Mouse (Mus musculus): ENCODE data around the gene Tns1. TPM values are rescaled to one million over a fixed set of nuclear protein-coding genes. Genes with fewer than 3 reads are reported as not detected.

The Tns1 gene
- total and polyA plus RNA-seq, 3 experiments, result 0.40 to 3.6 (median 0.89) TPM

GRCm38 (mm10) chr1:74099001-74099435, 25.2 kb downstream of the Tns1 start:
- in situ Hi-C loops (cut with MboI; ENCODE audit: low pct_ligation_motif_present, low pct_unique_long_range_greater_than_20kb, low sequenced_read_pairs) (no loop called here), dilution Hi-C loops (cut with MboI; ENCODE audit: extremely low pct_ligation_motif_present, extremely low pct_unique_long_range_greater_than_20kb, low sequenced_read_pairs) (no loop called here)
- Histone ChIP-seq H3K9ac (ENCODE audit: insufficient read depth, low read depth) (no peak overlapping the region), H3K36me3 (replicated peaks in 1 of 2; ENCODE audit: control insufficient read depth in 1 of 2, insufficient read depth in 1 of 2, low read length in 1 of 2) (no peaks in the 10 kb centered on the region), H3K79me2 (replicated peaks; ENCODE audit: control insufficient read depth, extremely low read depth, insufficient read depth, poor library complexity, severe bottlenecking) (no peaks in the 10 kb centered on the region), H3K27me3 (replicated peaks) (peaks cover 88% of the 10 kb centered on the region), H3K4me3 (replicated peaks in 1 of 3; ENCODE audit: low read depth in 2 of 3, low read length in 2 of 3, poor library complexity in 1 of 3) (no peak overlapping the region), H3K9me3 (replicated peaks; ENCODE audit: low read length) (no peaks in the 10 kb centered on the region), H3K4me2 (ENCODE audit: insufficient read depth, low read depth, poor library complexity, severe bottlenecking) (no peak overlapping the region), H3K4me1 (ENCODE audit: control insufficient read depth in 1 of 2, insufficient read depth in 2 of 2) (peaks cover 2 to 20% of the 10 kb centered on the region in 2 experiments; a peak in 2 of 4 replicates), H3K27ac (ENCODE audit: insufficient read depth, low read depth) (no peak overlapping the region)
- DNase-seq (ENCODE audit: extremely low read depth), result no peak
- TF ChIP-seq HCFC1 (IDR thresholded peaks at IDR 0.05; ENCODE audit: low read depth, low read length) (no peak), ZKSCAN1 (IDR thresholded peaks at IDR 0.05; ENCODE audit: borderline replicate concordance, low read depth, low read length) (no peak), ELF1 (IDR thresholded peaks at IDR 0.05; ENCODE audit: low read depth, low read length) (no peak), POLR2A (IDR thresholded peaks at IDR 0.05; ENCODE audit: low read depth, low read length) (no peak), MXI1 (IDR thresholded peaks at IDR 0.05; ENCODE audit: low read depth, low read length) (no peak), PAX5 (IDR thresholded peaks at IDR 0.05; ENCODE audit: low read length) (no peak), ETS1 (conservative IDR thresholded peaks at IDR 0.05; ENCODE audit: low read depth, low read length) (no peak), BHLHE40 (IDR thresholded peaks at IDR 0.05; ENCODE audit: low read depth, low read length) (no peak), GABPA (IDR thresholded peaks at IDR 0.05; ENCODE audit: insufficient replicate concordance, low read depth, low read length) (no peak), CHD2 (IDR thresholded peaks at IDR 0.05; ENCODE audit: low read length) (no peak), RAD21 (IDR thresholded peaks at IDR 0.05; ENCODE audit: low read depth, low read length) (no peak), MEF2A (IDR thresholded peaks at IDR 0.05; ENCODE audit: borderline replicate concordance, low read depth, low read length) (no peak), CHD1 (IDR thresholded peaks at IDR 0.05; ENCODE audit: low read depth, low read length) (no peak), USF2 (conservative IDR thresholded peaks at IDR 0.05; ENCODE audit: low read depth, low read length) (no peak), MYC (IDR thresholded peaks at IDR 0.05; ENCODE audit: low read depth, low read length) (no peak), RCOR1 (conservative IDR thresholded peaks at IDR 0.05; ENCODE audit: low read depth, low read length) (no peak), CTCF (conservative IDR thresholded peaks at IDR 0.05 in 1 of 2, IDR thresholded peaks at IDR 0.05 in 1 of 2; ENCODE audit: low read depth in 2 of 2, low read length in 2 of 2) (no peak)

GRCm38 (mm10) chr1:74098004-74099000, 25.9 kb downstream of the Tns1 start:
- Histone ChIP-seq H3K9ac (ENCODE audit: insufficient read depth, low read depth) (no peak overlapping the region), H3K27ac (ENCODE audit: insufficient read depth, low read depth) (no peak overlapping the region), H3K36me3 (replicated peaks in 1 of 2; ENCODE audit: control insufficient read depth in 1 of 2, insufficient read depth in 1 of 2, low read length in 1 of 2) (no peaks in the 10 kb centered on the region), H3K27me3 (replicated peaks) (peaks cover 85% of the 10 kb centered on the region), H3K4me2 (ENCODE audit: insufficient read depth, low read depth, poor library complexity, severe bottlenecking) (no peak overlapping the region), H3K79me2 (replicated peaks; ENCODE audit: control insufficient read depth, extremely low read depth, insufficient read depth, poor library complexity, severe bottlenecking) (no peaks in the 10 kb centered on the region), H3K4me1 (ENCODE audit: control insufficient read depth in 1 of 2, insufficient read depth in 2 of 2) (peaks cover 2 to 21% of the 10 kb centered on the region in 2 experiments; a peak in 2 of 4 replicates), H3K4me3 (replicated peaks in 1 of 3; ENCODE audit: low read depth in 2 of 3, low read length in 2 of 3, poor library complexity in 1 of 3) (no peak overlapping the region), H3K9me3 (replicated peaks; ENCODE audit: low read length) (no peaks in the 10 kb centered on the region)
- dilution Hi-C loops (cut with MboI; ENCODE audit: extremely low pct_ligation_motif_present, extremely low pct_unique_long_range_greater_than_20kb, low sequenced_read_pairs), result no loop called here
- TF ChIP-seq UBTF (IDR thresholded peaks at IDR 0.05; ENCODE audit: low read depth, low read length) (no peak), ELF1 (IDR thresholded peaks at IDR 0.05; ENCODE audit: low read depth, low read length) (no peak), ZKSCAN1 (IDR thresholded peaks at IDR 0.05; ENCODE audit: borderline replicate concordance, low read depth, low read length) (no peak), TCF12 (IDR thresholded peaks at IDR 0.05; ENCODE audit: low read depth, low read length) (no peak), CTCF (conservative IDR thresholded peaks at IDR 0.05 in 1 of 2, IDR thresholded peaks at IDR 0.05 in 1 of 2; ENCODE audit: low read depth in 2 of 2, low read length in 2 of 2) (no peak), ETS1 (conservative IDR thresholded peaks at IDR 0.05; ENCODE audit: low read depth, low read length) (no peak), MAZ (IDR thresholded peaks at IDR 0.05; ENCODE audit: low read depth, low read length) (no peak), POLR2AphosphoS2 (IDR thresholded peaks at IDR 0.05; ENCODE audit: low read depth, low read length) (no peak), HCFC1 (IDR thresholded peaks at IDR 0.05; ENCODE audit: low read depth, low read length) (no peak), POLR2A (IDR thresholded peaks at IDR 0.05; ENCODE audit: low read depth, low read length) (no peak), TBP (conservative IDR thresholded peaks at IDR 0.05; ENCODE audit: low read depth, low read length) (no peak), MYC (IDR thresholded peaks at IDR 0.05; ENCODE audit: low read depth, low read length) (no peak), IRF4 (IDR thresholded peaks at IDR 0.05; ENCODE audit: low read depth, low read length) (no peak), MAX (IDR thresholded peaks at IDR 0.05; ENCODE audit: low read length) (no peak)
- in situ Hi-C loops (cut with MboI; ENCODE audit: low pct_ligation_motif_present, low pct_unique_long_range_greater_than_20kb, low sequenced_read_pairs), result no loop called here
- DNase-seq (ENCODE audit: extremely low read depth), result no peak

Data from CH12.LX (cell line).